Mouse (Mus musculus): ENCODE measurements at regions not wholly inside any gene's neighbourhood (a gene's known extent, or its start where the extent isn't known, plus 50 kb on each side); places are given as distances from the start of the nearest gene placed in this dataset.

GRCm38 (mm10) chr10:97778531-97778930 lies 52.0 kb upstream of the C030005K15Rik start:
- no peaks in the 10 kb centered on the region for H3K4me1 ChIP-seq (replicated peaks)
- no peak overlapping the region for H3K4me2 ChIP-seq (replicated peaks)
- H3K27me3 ChIP-seq, result no peaks in the 10 kb centered on the region
- ATAC-seq, result no peak
- H3K9ac ChIP-seq (replicated peaks), result no peak overlapping the region
- no peaks in the 10 kb centered on the region for H3K9me3 ChIP-seq
- H3K36me3 ChIP-seq, result no peaks in the 10 kb centered on the region
- no peak overlapping the region for H3K27ac ChIP-seq
- no peak overlapping the region for H3K4me3 ChIP-seq (replicated peaks)

GRCm38 (mm10) chr10:97779335-97779734 lies 52.8 kb upstream of the C030005K15Rik start:
- no peaks in the 10 kb centered on the region for H3K27me3 ChIP-seq
- no peak overlapping the region for H3K9ac ChIP-seq (replicated peaks)
- no peaks in the 10 kb centered on the region for H3K4me1 ChIP-seq (replicated peaks)
- H3K4me3 ChIP-seq (replicated peaks), result no peak overlapping the region
- no peaks in the 10 kb centered on the region for H3K9me3 ChIP-seq
- H3K36me3 ChIP-seq, result no peaks in the 10 kb centered on the region
- no peak overlapping the region for H3K27ac ChIP-seq
- ATAC-seq, result no peak
- 66% methylated on average over 4 of the region's 4 CpGs for WGBS
- no peak overlapping the region for H3K4me2 ChIP-seq (replicated peaks)

GRCm38 (mm10) chr10:97793804-97794203 lies 67.2 kb upstream of the C030005K15Rik start:
- H3K4me3 ChIP-seq (replicated peaks), result no peak overlapping the region
- 84% methylated on average over 2 of the region's 2 CpGs for WGBS
- H3K9me3 ChIP-seq, result no peaks in the 10 kb centered on the region
- H3K36me3 ChIP-seq, result no peaks in the 10 kb centered on the region
- ATAC-seq, result no peak
- H3K27me3 ChIP-seq, result no peaks in the 10 kb centered on the region
- H3K9ac ChIP-seq (replicated peaks), result no peak overlapping the region
- H3K4me2 ChIP-seq (replicated peaks), result no peak overlapping the region
- H3K4me1 ChIP-seq (replicated peaks), result no peaks in the 10 kb centered on the region
- H3K27ac ChIP-seq, result no peak overlapping the region

GRCm38 (mm10) chr10:97801448-97802265 lies 75.1 kb upstream of the C030005K15Rik start:
- Histone ChIP-seq H3K27ac (no peak overlapping the region), H3K9ac (replicated peaks) (no peak overlapping the region), H3K4me2 (replicated peaks) (no peak overlapping the region), H3K27me3 (no peaks in the 10 kb centered on the region), H3K36me3 (no peaks in the 10 kb centered on the region), H3K9me3 (no peaks in the 10 kb centered on the region), H3K4me1 (replicated peaks) (peaks cover 6% of the 10 kb centered on the region), H3K4me3 (replicated peaks) (no peak overlapping the region)
- ATAC-seq, result peak; percentile 92
- WGBS, result 29% methylated on average over 9 of the region's 9 CpGs

- no peak overlapping the region for H3K4me2 ChIP-seq (replicated peaks)
- no peak for ATAC-seq
- WGBS, result 88% methylated on average over 2 of the region's 2 CpGs
- H3K9ac ChIP-seq (replicated peaks), result no peak overlapping the region
- H3K27ac ChIP-seq, result no peak overlapping the region
- no peaks in the 10 kb centered on the region for H3K27me3 ChIP-seq
- no peaks in the 10 kb centered on the region for H3K4me1 ChIP-seq (replicated peaks)
- H3K36me3 ChIP-seq, result no peaks in the 10 kb centered on the region
- H3K4me3 ChIP-seq (replicated peaks), result no peak overlapping the region
- H3K9me3 ChIP-seq, result no peaks in the 10 kb centered on the region
Observed at GRCm38 (mm10) chr10:97807947-97808346, 81.4 kb upstream of the C030005K15Rik start.

GRCm38 (mm10) chr10:97842574-97842973 lies 116.0 kb upstream of the C030005K15Rik start:
- Histone ChIP-seq H3K9ac (replicated peaks) (no peak overlapping the region), H3K9me3 (no peaks in the 10 kb centered on the region), H3K4me3 (replicated peaks) (no peak overlapping the region), H3K27me3 (no peaks in the 10 kb centered on the region), H3K4me1 (replicated peaks) (no peaks in the 10 kb centered on the region), H3K4me2 (replicated peaks) (no peak overlapping the region), H3K27ac (no peak overlapping the region), H3K36me3 (no peaks in the 10 kb centered on the region)
- WGBS, result 88% methylated on average over 3 of the region's 3 CpGs
- ATAC-seq, result no peak

- H3K4me3 ChIP-seq (replicated peaks), result no peak overlapping the region
- ATAC-seq, result no peak
- WGBS, result 81% methylated on average over 2 of the region's 2 CpGs
- H3K4me1 ChIP-seq (replicated peaks), result no peaks in the 10 kb centered on the region
- H3K9ac ChIP-seq (replicated peaks), result no peak overlapping the region
- no peaks in the 10 kb centered on the region for H3K9me3 ChIP-seq
- no peaks in the 10 kb centered on the region for H3K36me3 ChIP-seq
- no peak overlapping the region for H3K27ac ChIP-seq
- no peak overlapping the region for H3K4me2 ChIP-seq (replicated peaks)
- H3K27me3 ChIP-seq, result no peaks in the 10 kb centered on the region
Observed at GRCm38 (mm10) chr10:97851487-97851886, 124.9 kb upstream of the C030005K15Rik start.

- 59% methylated on average over 3 of the region's 3 CpGs for WGBS
- H3K4me1 ChIP-seq (replicated peaks), result no peaks in the 10 kb centered on the region
- H3K27me3 ChIP-seq, result no peaks in the 10 kb centered on the region
- H3K4me2 ChIP-seq (replicated peaks), result no peak overlapping the region
- H3K9me3 ChIP-seq, result no peaks in the 10 kb centered on the region
- ATAC-seq, result no peak
- H3K36me3 ChIP-seq, result no peaks in the 10 kb centered on the region
- no peak overlapping the region for H3K9ac ChIP-seq (replicated peaks)
- H3K4me3 ChIP-seq (replicated peaks), result no peak overlapping the region
- no peak overlapping the region for H3K27ac ChIP-seq
Observed at GRCm38 (mm10) chr10:97877088-97877487, 150.5 kb upstream of the C030005K15Rik start.

- no peak for ATAC-seq
- WGBS, result 83% methylated on average over 1 of the region's 1 CpGs
Observed at GRCm38 (mm10) chr10:97886049-97886448, 159.5 kb upstream of the C030005K15Rik start.

GRCm38 (mm10) chr10:97905793-97906192 lies 179.2 kb upstream of the C030005K15Rik start:
- Histone ChIP-seq H3K9ac (replicated peaks) (no peak overlapping the region), H3K4me2 (replicated peaks) (no peak overlapping the region), H3K4me1 (replicated peaks) (no peaks in the 10 kb centered on the region), H3K9me3 (no peaks in the 10 kb centered on the region), H3K27me3 (no peaks in the 10 kb centered on the region), H3K4me3 (replicated peaks) (no peak overlapping the region), H3K36me3 (no peaks in the 10 kb centered on the region), H3K27ac (no peak overlapping the region)
- ATAC-seq, result no peak
- 64% methylated on average over 4 of the region's 4 CpGs for WGBS

More at GRCm38 (mm10) chr10:97886049-97886448, 159.5 kb upstream of the C030005K15Rik start:
- Histone ChIP-seq H3K27ac (no peak overlapping the region), H3K27me3 (no peaks in the 10 kb centered on the region), H3K36me3 (no peaks in the 10 kb centered on the region), H3K4me3 (replicated peaks) (no peak overlapping the region), H3K4me1 (replicated peaks) (no peaks in the 10 kb centered on the region), H3K4me2 (replicated peaks) (no peak overlapping the region), H3K9me3 (no peaks in the 10 kb centered on the region), H3K9ac (replicated peaks) (no peak overlapping the region)

GRCm38 (mm10) chr10:97925568-97925967 lies 199.0 kb upstream of the C030005K15Rik start:
- Histone ChIP-seq H3K9ac (replicated peaks) (no peak overlapping the region), H3K9me3 (no peaks in the 10 kb centered on the region), H3K27me3 (no peaks in the 10 kb centered on the region), H3K4me3 (replicated peaks) (no peak overlapping the region), H3K36me3 (no peaks in the 10 kb centered on the region), H3K27ac (no peak overlapping the region), H3K4me1 (replicated peaks) (no peaks in the 10 kb centered on the region), H3K4me2 (replicated peaks) (no peak overlapping the region)
- peak; percentile 63; the same call in 1 of the 2 replicates for ATAC-seq
- 56% methylated on average over 4 of the region's 4 CpGs for WGBS

GRCm38 (mm10) chr10:97940345-97940744 lies 213.8 kb upstream of the C030005K15Rik start:
- no peak overlapping the region for H3K4me2 ChIP-seq (replicated peaks)
- H3K9me3 ChIP-seq, result no peaks in the 10 kb centered on the region
- no peaks in the 10 kb centered on the region for H3K36me3 ChIP-seq
- 82% methylated on average over 2 of the region's 2 CpGs for WGBS
- no peak overlapping the region for H3K4me3 ChIP-seq (replicated peaks)
- no peaks in the 10 kb centered on the region for H3K27me3 ChIP-seq
- H3K4me1 ChIP-seq (replicated peaks), result no peaks in the 10 kb centered on the region
- no peak overlapping the region for H3K9ac ChIP-seq (replicated peaks)
- no peak overlapping the region for H3K27ac ChIP-seq
- no peak for ATAC-seq

GRCm38 (mm10) chr10:97965881-97966280 lies 239.3 kb upstream of the C030005K15Rik start:
- H3K27ac ChIP-seq, result no peak overlapping the region
- ATAC-seq, result no peak
- no peak overlapping the region for H3K9ac ChIP-seq (replicated peaks)
- no peak overlapping the region for H3K4me2 ChIP-seq (replicated peaks)
- no peaks in the 10 kb centered on the region for H3K36me3 ChIP-seq
- no peak overlapping the region for H3K4me3 ChIP-seq (replicated peaks)
- H3K27me3 ChIP-seq, result no peaks in the 10 kb centered on the region
- H3K4me1 ChIP-seq (replicated peaks), result no peaks in the 10 kb centered on the region
- 84% methylated on average over 1 of the region's 1 CpGs for WGBS
- no peaks in the 10 kb centered on the region for H3K9me3 ChIP-seq

Data from midbrain, embryonic 13.5 days (tissue).